Mouse (Mus musculus) kidney, embryonic 14.5 days (tissue): Measurements from ENCODE around the gene Hectd4. TPM values are rescaled to one million over a fixed set of nuclear protein-coding genes. Genes with fewer than 3 reads are reported as not detected.
"Not testable (repeated sequence)": the region's sequence is repeated elsewhere in the genome, so short reads cannot be mapped to it uniquely, and the experiment has no call there.

Experiments used
- ATAC-seq: fragments of 200-750 bp; cut with Nextera tagmentation; 2 replicates; pipeline ENCODE4 v1.8.0; 2017; ENCODE audit warnings: moderate number of reproducible peaks, mild to moderate bottlenecking, moderate TSS enrichment, moderate library complexity; ENCODE audit not compliant: low FRiP score, low TSS enrichment
- H3K27ac ChIP-seq: fragments of 300-500 bp; sonication (generic); 2 replicates; pipeline ENCODE4 v1.5.1; 2014; ENCODE audit warnings: low read depth, mild to moderate bottlenecking, low read length, moderate library complexity, mixed read lengths
- H3K27me3 ChIP-seq: fragments of 300-500 bp; sonication (generic); 2 replicates; pipeline ENCODE4 v1.6.1; 2014; ENCODE audit warnings: mild to moderate bottlenecking, low read length; ENCODE audit not compliant: control insufficient read depth, insufficient read depth
- H3K36me3 ChIP-seq: fragments of 300-500 bp; sonication (generic); 2 replicates; pipeline ENCODE4 v1.6.1; 2014; ENCODE audit warnings: low read length, mixed read lengths; ENCODE audit not compliant: control insufficient read depth, insufficient read depth
- H3K4me1 ChIP-seq: fragments of 300-500 bp; sonication (generic); 2 replicates; pipeline ENCODE4 v1.6.1; 2014; ENCODE audit warnings: low read length, mixed read lengths; ENCODE audit not compliant: control insufficient read depth, insufficient read depth
- H3K4me2 ChIP-seq: fragments of 300-500 bp; sonication (generic); replicated peaks from 2 replicates; pipeline ENCODE4 v1.6.1; 2014; ENCODE audit warnings: low read depth, mild to moderate bottlenecking, low read length
- H3K4me3 ChIP-seq: fragments of 300-500 bp; sonication (generic); 2 replicates; pipeline ENCODE4 v1.5.1; 2014; ENCODE audit warnings: mild to moderate bottlenecking, low read length
- H3K9ac ChIP-seq: fragments of 300-500 bp; sonication (generic); 2 replicates; pipeline ENCODE4 v1.6.1; 2014; ENCODE audit warnings: low read depth, mild to moderate bottlenecking, low read length, moderate library complexity
- H3K9me3 ChIP-seq: fragments of 300-500 bp; sonication (generic); 2 replicates; pipeline ENCODE4 v1.6.1; 2016; ENCODE audit warnings: low read length; ENCODE audit not compliant: control insufficient read depth
- WGBS: fragments of 180-500 bp; shearing (Covaris S2); extraction: QIAGEN DNeasy Blood & Tissue Kit; methylation state at CpG from one replicate; pipeline ENCODE4 v1.1.7; 2014; 5-methylcytosine and 5-hydroxymethylcytosine counted together
- polyA plus RNA-seq: library from polyadenylated mRNA; unstranded; fragments of >200 nt; fragmentation: Nextera tagmentation; extraction: Ambion mirVana; gene quantifications from 2 replicates; pipeline ENCODE4 v1.2.1, GENCODE M21; 2014

Hectd4 gene
- polyA plus RNA-seq, 1 experiment from 2014 or later, result 8.0 TPM

- 92% methylated on average over 3 of the region's 3 CpGs for WGBS
- H3K9me3 ChIP-seq, result no peaks in the 10 kb centered on the region
- no peak overlapping the region for H3K9ac ChIP-seq
- no peaks in the 10 kb centered on the region for H3K27me3 ChIP-seq
- H3K4me3 ChIP-seq, result no peak overlapping the region
- H3K4me2 ChIP-seq, result no peak overlapping the region
- no peak overlapping the region for H3K27ac ChIP-seq
- H3K4me1 ChIP-seq, result 0 out of 2 replicates have a peak, but pooled peaks cover 3% of the 10 kb centered on the region
- ATAC-seq, result no peak
- H3K36me3 ChIP-seq, result no peaks in the 10 kb centered on the region
Measured at GRCm38 (mm10) chr5:121224856-121225255, 4.8 kb downstream of the Hectd4 start.

- ATAC-seq, result no peak
- Histone ChIP-seq H3K27ac (no peak overlapping the region), H3K9me3 (no peaks in the 10 kb centered on the region), H3K4me1 (0 out of 2 replicates have a peak, but pooled peaks cover 3% of the 10 kb centered on the region), H3K27me3 (no peaks in the 10 kb centered on the region), H3K4me3 (no peak overlapping the region), H3K36me3 (no peaks in the 10 kb centered on the region), H3K4me2 (no peak overlapping the region), H3K9ac (no peak overlapping the region)
- 92% methylated on average over 2 of the region's 2 CpGs for WGBS
Measured at GRCm38 (mm10) chr5:121225854-121226253, 5.8 kb downstream of the Hectd4 start.

- no peaks in the 10 kb centered on the region for H3K27me3 ChIP-seq
- ATAC-seq, result no peak
- H3K9ac ChIP-seq, result no peak overlapping the region
- H3K36me3 ChIP-seq, result no peaks in the 10 kb centered on the region
- no peak overlapping the region for H3K4me3 ChIP-seq
- no peaks in the 10 kb centered on the region for H3K9me3 ChIP-seq
- 0 out of 2 replicates have a peak, but pooled peaks cover under 1% of the 10 kb centered on the region for H3K4me1 ChIP-seq
- H3K4me2 ChIP-seq, result no peak overlapping the region
- H3K27ac ChIP-seq, result no peak overlapping the region
- WGBS, result 69% methylated on average over 3 of the region's 3 CpGs
Measured at GRCm38 (mm10) chr5:121226406-121226805, 6.4 kb downstream of the Hectd4 start.

- Histone ChIP-seq H3K4me1 (no peaks in the 10 kb centered on the region), H3K4me3 (no peak overlapping the region), H3K36me3 (no peaks in the 10 kb centered on the region), H3K9me3 (no peaks in the 10 kb centered on the region), H3K9ac (no peak overlapping the region), H3K4me2 (no peak overlapping the region), H3K27me3 (no peaks in the 10 kb centered on the region), H3K27ac (no peak overlapping the region)
- WGBS, result 85% methylated on average over 4 of the region's 4 CpGs
- no peak for ATAC-seq
Measured at GRCm38 (mm10) chr5:121226845-121227244, 6.8 kb downstream of the Hectd4 start.

DNA sequence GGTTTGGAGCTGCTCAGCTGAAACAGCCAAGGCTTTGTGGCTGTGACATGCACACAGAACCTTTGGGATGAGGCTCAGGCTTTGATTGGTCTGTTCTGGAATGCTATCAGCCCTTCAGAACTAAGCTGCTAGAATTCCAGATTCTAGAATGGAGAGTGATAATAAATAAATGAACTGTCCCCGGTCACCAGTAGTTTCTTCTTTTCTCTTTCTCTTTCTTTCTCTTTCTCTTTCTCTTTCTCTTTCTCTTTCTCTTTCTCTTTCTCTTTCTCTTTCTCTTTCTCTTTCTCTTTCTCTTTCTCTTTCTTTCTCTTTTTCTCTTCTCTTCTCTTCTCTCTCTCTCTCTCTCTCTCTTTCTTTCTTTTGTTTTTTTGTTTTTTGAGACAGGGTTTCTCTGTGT lies 7.3 kb downstream of the Hectd4 start:
- H3K4me2 ChIP-seq, H3K4me1 ChIP-seq, ATAC-seq, H3K9ac ChIP-seq, H3K4me3 ChIP-seq, H3K27me3 ChIP-seq, H3K36me3 ChIP-seq, H3K27ac ChIP-seq, H3K9me3 ChIP-seq: not testable (repeated sequence)
- WGBS, result 100% methylated on average over 1 of the region's 1 CpGs

DNA sequence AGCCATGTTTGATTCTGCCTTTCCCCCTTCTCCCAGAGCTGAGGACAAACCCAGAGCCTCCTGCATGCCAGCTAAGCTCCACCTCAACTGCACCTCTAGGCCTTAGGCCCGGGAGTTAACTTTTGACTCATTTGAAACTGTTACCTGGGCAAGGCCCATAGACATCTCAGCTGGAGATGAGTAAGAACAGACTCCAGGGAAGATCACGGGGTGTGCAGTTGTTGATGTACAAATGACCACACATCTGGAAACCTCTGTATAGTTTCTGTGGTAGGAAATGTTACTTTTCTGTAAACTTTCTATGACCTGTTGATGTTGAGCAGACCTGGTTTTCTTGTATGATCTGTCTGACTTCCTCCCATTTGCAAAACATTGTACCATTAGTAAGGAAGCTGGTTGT lies 9.2 kb downstream of the Hectd4 start:
- Histone ChIP-seq H3K4me1 (no peaks in the 10 kb centered on the region), H3K36me3 (no peaks in the 10 kb centered on the region), H3K4me2 (no peak overlapping the region), H3K9ac (no peak overlapping the region), H3K27ac (no peak overlapping the region), H3K27me3 (no peaks in the 10 kb centered on the region), H3K4me3 (no peak overlapping the region), H3K9me3 (no peaks in the 10 kb centered on the region)
- 90% methylated on average over 2 of the region's 2 CpGs for WGBS
- no peak for ATAC-seq

- Histone ChIP-seq H3K4me3 (no peak overlapping the region), H3K9ac (no peak overlapping the region), H3K27ac (no peak overlapping the region), H3K4me2 (no peak overlapping the region), H3K9me3 (no peaks in the 10 kb centered on the region), H3K36me3 (no peaks in the 10 kb centered on the region), H3K27me3 (no peaks in the 10 kb centered on the region), H3K4me1 (no peaks in the 10 kb centered on the region)
- ATAC-seq, result no peak
- WGBS, result 84% methylated on average over 9 of the region's 9 CpGs
Measured at GRCm38 (mm10) chr5:121230811-121231210, 10.8 kb downstream of the Hectd4 start.

- no peaks in the 10 kb centered on the region for H3K36me3 ChIP-seq
Measured at GRCm38 (mm10) chr5:121232789-121233188, 12.8 kb downstream of the Hectd4 start.

DNA sequence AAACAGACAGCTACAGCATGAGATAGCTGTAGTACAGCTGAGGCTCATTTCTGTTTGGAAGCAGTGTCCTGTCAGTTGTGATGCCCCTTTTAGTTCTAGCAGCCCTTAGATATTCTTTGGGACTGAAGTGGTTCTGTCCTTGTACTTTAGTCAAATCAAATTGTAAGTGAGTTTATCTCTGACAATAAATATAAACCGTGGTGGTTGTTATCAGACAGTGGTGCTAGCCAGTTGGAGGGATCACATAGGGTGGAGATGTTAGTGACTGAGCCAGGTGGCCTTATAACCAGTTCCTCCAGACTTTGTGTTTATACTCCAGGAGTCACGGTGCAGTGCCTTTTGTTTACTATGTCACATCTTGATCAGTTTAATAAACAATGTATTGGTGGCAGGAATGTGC lies 13.7 kb downstream of the Hectd4 start:
- H3K9ac ChIP-seq, result no peak overlapping the region
- H3K4me3 ChIP-seq, result no peak overlapping the region
- WGBS, result 83% methylated on average over 2 of the region's 2 CpGs
- no peak overlapping the region for H3K27ac ChIP-seq
- H3K4me1 ChIP-seq, result no peaks in the 10 kb centered on the region
- H3K27me3 ChIP-seq, result no peaks in the 10 kb centered on the region
- H3K36me3 ChIP-seq, result no peaks in the 10 kb centered on the region
- no peak for ATAC-seq
- no peak overlapping the region for H3K4me2 ChIP-seq
- no peaks in the 10 kb centered on the region for H3K9me3 ChIP-seq

More at GRCm38 (mm10) chr5:121232789-121233188, 12.8 kb downstream of the Hectd4 start:
- H3K9me3 ChIP-seq, result no peaks in the 10 kb centered on the region
- H3K4me3 ChIP-seq, result no peak overlapping the region
- H3K4me1 ChIP-seq, result no peaks in the 10 kb centered on the region
- WGBS, result 100% methylated on average over 1 of the region's 1 CpGs
- no peaks in the 10 kb centered on the region for H3K27me3 ChIP-seq
- no peak overlapping the region for H3K4me2 ChIP-seq
- no peak overlapping the region for H3K27ac ChIP-seq
- ATAC-seq, result no peak
- no peak overlapping the region for H3K9ac ChIP-seq
